Mouse (Mus musculus) C2C12 (cell line): Measurements from ENCODE around the gene Spty2d1. TPM values are rescaled to one million over a fixed set of nuclear protein-coding genes. Genes with fewer than 3 reads are reported as not detected.
A peak's percentile ranks its signal among the peaks of the same experiment; 100 is the strongest.

Experiments used
- H3K27me3 ChIP-seq: one replicate; pipeline ENCODE4 v1.6.1; 2011; ENCODE audit not compliant: control insufficient read depth, insufficient read depth, insufficient read length
- H3K36me3 ChIP-seq: one replicate; pipeline ENCODE4 v1.6.1; 2011; ENCODE audit not compliant: control insufficient read depth, insufficient read depth
- H3K4me3 ChIP-seq: one replicate; pipeline ENCODE4 v1.5.1; 2011; ENCODE audit warnings: mild to moderate bottlenecking, control low read depth; ENCODE audit not compliant: poor library complexity, insufficient read depth, severe bottlenecking
- H3K79me2 ChIP-seq: one replicate; pipeline ENCODE4 v1.6.1; 2011; ENCODE audit not compliant: control insufficient read depth, insufficient read depth
- H3K79me3 ChIP-seq: one replicate; pipeline ENCODE4 v1.6.1; 2011; ENCODE audit warnings: low read depth, control low read depth
- H3ac ChIP-seq: one replicate; pipeline ENCODE3; 2011; ENCODE audit warnings: low read depth; ENCODE audit not compliant: control insufficient read depth, insufficient read length
- CEBPB ChIP-seq: IDR thresholded peaks from one replicate; pipeline ENCODE4 v1.6.1; 2011; ENCODE audit warnings: low read depth, mild to moderate bottlenecking, control low read depth, moderate library complexity
- CTCF ChIP-seq: IDR thresholded peaks from one replicate; pipeline ENCODE4 v1.5.1; 2011; ENCODE audit not compliant: control insufficient read depth, insufficient read depth, insufficient read length
- FOSL1 ChIP-seq: IDR thresholded peaks from one replicate; pipeline ENCODE4 v1.8.0; 2011; ENCODE audit warnings: mild to moderate bottlenecking, low read length; ENCODE audit not compliant: poor library complexity, insufficient read depth, severe bottlenecking
- MAX ChIP-seq: IDR thresholded peaks from one replicate; pipeline ENCODE4 v1.6.1; 2011; ENCODE audit warnings: mild to moderate bottlenecking, control low read depth
- MYOD1 ChIP-seq: IDR thresholded peaks from one replicate; pipeline ENCODE4 v1.6.1; 2011; ENCODE audit warnings: low read depth; ENCODE audit not compliant: control insufficient read depth, insufficient read length
- MYOG ChIP-seq: IDR thresholded peaks from one replicate; pipeline ENCODE4 v1.6.1; 2011; ENCODE audit not compliant: control insufficient read depth, insufficient read length; ENCODE audit errors: extremely low read depth
- USF1 ChIP-seq: IDR thresholded peaks from one replicate; pipeline ENCODE4 v1.6.1; 2011; ENCODE audit warnings: low read depth, mild to moderate bottlenecking, control low read depth, moderate library complexity
- polyA plus RNA-seq: library from polyadenylated mRNA; unstranded; fragments of >200 nt; fragmentation: generic; extraction: Trizol; gene quantifications from one replicate; pipeline ENCODE4 v1.2.1, GENCODE M21; 2012; ENCODE audit warnings: missing spikeins

Gene Spty2d1
- polyA plus RNA-seq, 1 experiment = 5.3 TPM

DNA sequence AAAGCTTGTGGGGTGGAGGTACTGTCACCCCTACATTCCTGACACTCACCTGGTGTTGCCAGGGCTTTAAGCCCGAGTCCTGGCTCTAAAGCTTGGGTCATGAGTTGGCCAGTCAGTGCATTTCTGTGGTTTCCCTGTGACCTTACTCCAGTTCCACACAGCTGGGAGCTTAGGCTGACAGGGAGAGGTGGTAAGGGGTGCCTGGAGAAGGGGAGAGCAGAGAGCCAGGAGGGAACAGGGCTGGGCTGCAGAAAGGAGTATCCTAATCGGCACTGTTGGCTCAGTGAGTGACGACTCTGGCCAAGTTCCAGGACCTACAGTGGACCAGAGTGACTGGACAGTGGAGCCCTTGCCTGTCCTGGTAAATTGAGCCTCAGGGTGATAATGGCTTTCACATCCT, 44.1 kb upstream of the Spty2d1 start:
- TF ChIP-seq MAX = no peak
- no peak for TF ChIP-seq MYOG
- TF ChIP-seq MYOD1 = no peak
- no peak for TF ChIP-seq USF1
- TF ChIP-seq CTCF = no peak
- TF ChIP-seq CEBPB = no peak
- TF ChIP-seq FOSL1 = no peak
- no peaks in the 10 kb centered on the region for H3K36me3 ChIP-seq

DNA sequence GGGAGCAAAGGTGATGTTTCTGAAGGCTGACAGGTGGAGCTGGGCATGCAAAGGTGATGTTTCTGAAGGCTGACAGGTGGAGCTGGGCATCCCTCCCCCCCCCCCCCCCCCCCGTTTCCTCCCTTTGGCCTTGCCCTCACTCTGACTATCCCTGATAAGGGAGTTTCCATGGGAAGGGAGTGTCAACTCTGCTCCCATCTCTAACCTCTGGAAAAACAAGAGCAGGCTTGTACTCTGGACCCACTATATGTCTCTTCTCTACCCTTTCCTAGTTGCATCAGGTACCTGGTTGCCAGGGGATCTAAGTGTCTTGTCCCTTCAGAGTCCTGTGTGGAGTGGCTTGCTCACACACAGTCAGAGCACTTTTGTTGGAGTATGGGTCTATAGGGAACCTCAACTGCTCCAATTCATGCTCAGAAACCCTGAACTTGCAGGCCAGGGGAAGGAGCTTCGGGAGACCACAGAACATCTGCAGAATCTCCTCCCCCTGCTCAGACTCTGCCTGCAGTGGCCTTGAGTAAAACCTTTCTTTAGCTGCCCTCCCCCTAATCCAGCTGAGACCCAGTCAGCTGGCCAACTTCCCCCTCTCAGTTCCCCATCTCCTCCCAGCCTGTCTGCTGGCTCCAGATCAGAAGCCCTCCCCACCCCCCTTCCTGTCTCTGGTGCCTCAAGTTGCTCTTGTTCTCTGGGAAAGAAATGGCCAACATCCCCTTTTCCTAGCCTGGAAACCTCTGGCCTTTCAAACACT, 43.4 kb upstream of the Spty2d1 start:
- Histone ChIP-seq H3K79me3 (no peaks in the 10 kb centered on the region), H3K4me3 (no peak overlapping the region), H3K79me2 (no peaks in the 10 kb centered on the region), H3K36me3 (no peaks in the 10 kb centered on the region), H3ac (no peak overlapping the region), H3K27me3 (no peaks in the 10 kb centered on the region)
- TF ChIP-seq CTCF (no peak), MYOD1 (no peak), MYOG (no peak), CEBPB (no peak), MAX (no peak), FOSL1 (no peak), USF1 (no peak)

More for the DNA sequence above, 44.1 kb upstream of the Spty2d1 start:
- Histone ChIP-seq H3ac (no peak overlapping the region), H3K79me2 (no peaks in the 10 kb centered on the region), H3K27me3 (no peaks in the 10 kb centered on the region), H3K79me3 (no peaks in the 10 kb centered on the region), H3K4me3 (no peak overlapping the region)

DNA sequence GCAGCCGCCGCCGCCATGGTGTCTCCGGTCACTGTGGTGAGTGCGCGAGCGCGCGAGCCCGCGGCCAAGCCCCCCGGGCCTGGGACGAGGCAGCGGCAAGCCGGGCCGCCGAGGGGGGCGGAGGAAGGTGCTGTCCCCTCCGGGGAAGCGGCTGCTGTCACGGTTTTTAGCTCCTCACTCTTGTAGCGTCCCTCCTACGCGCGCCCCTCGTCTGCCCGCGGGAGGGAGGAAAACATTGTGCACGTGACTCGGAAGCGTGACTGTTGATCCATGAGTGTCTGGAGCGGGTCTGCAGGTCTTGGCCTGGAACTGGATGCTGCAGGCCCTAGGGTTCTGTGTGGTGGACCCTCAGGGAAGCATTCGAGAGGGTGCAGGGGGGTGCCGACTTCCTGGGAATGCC, 42.6 kb upstream of the Spty2d1 start:
- TF ChIP-seq CEBPB = no peak
- TF ChIP-seq USF1 = peak; percentile 83
- no peak for TF ChIP-seq MAX

GRCm38 (mm10) chr7:47050366-47050765, 42.2 kb upstream of the Spty2d1 start, which contains the start of gene Tmem86a:
Tmem86a (plus strand) TSS chr7:47050601.
- TF ChIP-seq USF1 = no peak
- TF ChIP-seq CEBPB = no peak
- no peak for TF ChIP-seq CTCF
- no peak for TF ChIP-seq FOSL1
- no peak for TF ChIP-seq MAX
- no peak for TF ChIP-seq MYOD1
- no peak for TF ChIP-seq MYOG
- Histone ChIP-seq H3K27me3 (no peaks in the 10 kb centered on the region), H3ac (peak within 1 kb of the TSS; percentile 77), H3K79me3 (no peaks in the 10 kb centered on the region), H3K4me3 (peak within 1 kb of the TSS; percentile 34), H3K36me3 (no peaks in the 10 kb centered on the region), H3K79me2 (no peaks in the 10 kb centered on the region)

More for the DNA sequence above, 42.6 kb upstream of the Spty2d1 start:
- no peaks in the 10 kb centered on the region for H3K36me3 ChIP-seq
- H3ac ChIP-seq = peak overlapping the region; percentile 77
- peak overlapping the region; percentile 34 for H3K4me3 ChIP-seq
- no peaks in the 10 kb centered on the region for H3K79me2 ChIP-seq
- H3K79me3 ChIP-seq = no peaks in the 10 kb centered on the region
- no peaks in the 10 kb centered on the region for H3K27me3 ChIP-seq

DNA sequence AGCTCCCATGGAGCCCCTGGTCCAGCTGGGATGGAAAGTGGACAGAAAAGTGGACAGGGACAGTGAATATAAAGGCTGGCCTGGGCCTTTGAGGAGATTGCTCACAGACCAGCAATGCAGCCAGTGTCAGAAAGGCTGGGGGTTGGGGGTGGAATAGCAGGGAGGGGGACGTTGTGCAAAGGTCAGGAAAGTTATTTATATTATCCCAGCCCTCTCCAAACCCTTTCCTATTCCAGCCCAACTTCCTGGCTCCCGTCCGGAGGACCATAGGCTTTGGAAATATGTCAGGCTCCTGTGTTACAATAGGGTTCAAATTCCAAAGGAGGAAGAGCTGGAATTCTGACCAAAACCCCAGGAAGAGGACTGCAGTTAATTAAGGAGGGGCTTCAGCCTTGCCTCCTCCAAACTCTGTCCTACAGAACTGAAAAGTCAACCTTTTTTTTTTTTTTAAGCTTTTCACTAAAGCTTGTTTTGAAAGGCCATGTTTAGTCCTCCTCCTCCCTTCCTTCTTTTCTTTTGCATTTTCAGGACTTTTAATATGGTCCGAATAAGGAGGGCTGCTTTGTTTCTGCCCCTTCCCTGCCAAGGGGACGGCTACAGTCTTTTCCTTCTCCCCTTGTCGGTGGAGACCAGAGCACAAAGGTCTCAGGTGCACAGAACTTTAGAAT, 34.7 kb upstream of the Spty2d1 start:
- Histone ChIP-seq H3ac (no peak overlapping the region), H3K27me3 (no peaks in the 10 kb centered on the region), H3K36me3 (no peaks in the 10 kb centered on the region), H3K79me3 (no peaks in the 10 kb centered on the region), H3K4me3 (no peak overlapping the region), H3K79me2 (no peaks in the 10 kb centered on the region)
- TF ChIP-seq FOSL1 (no peak), USF1 (no peak)

DNA sequence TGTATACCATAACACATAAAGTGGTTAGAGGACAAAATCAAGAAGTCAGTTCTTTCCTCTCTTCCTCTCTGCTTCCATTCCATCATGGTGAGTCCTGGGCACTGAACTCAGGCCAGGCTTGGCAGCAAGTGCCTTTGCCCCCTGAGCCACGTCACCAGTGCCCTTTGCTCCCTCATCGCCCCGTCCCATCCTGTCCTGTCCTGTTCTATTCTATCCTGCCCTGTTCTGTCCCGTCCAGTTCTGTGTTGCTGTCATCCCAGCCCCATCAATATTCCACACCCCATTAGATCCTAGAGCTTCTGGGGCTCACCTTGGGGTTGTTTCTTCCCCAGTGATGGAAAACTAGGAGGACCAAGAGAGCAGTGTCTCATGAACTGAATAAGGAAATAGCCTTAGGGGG, 33.9 kb upstream of the Spty2d1 start:
- Histone ChIP-seq H3K4me3 (no peak overlapping the region), H3K36me3 (no peaks in the 10 kb centered on the region), H3K79me2 (no peaks in the 10 kb centered on the region), H3ac (no peak overlapping the region), H3K27me3 (no peaks in the 10 kb centered on the region), H3K79me3 (no peaks in the 10 kb centered on the region)
- TF ChIP-seq FOSL1 (no peak), CTCF (no peak)
